Mouse (Mus musculus): ENCODE results near the gene Trpt1. TPM values are rescaled to one million over a fixed set of nuclear protein-coding genes. Genes with fewer than 3 reads are reported as not detected.

Gene Trpt1
- polyA plus RNA-seq, 1 experiment from 2014 or later: 9.0 TPM

GRCm38 (mm10) chr19:7029531-7029930, 33.6 kb downstream of the Trpt1 start:
- Histone ChIP-seq H3K27ac (ENCODE audit: low read depth) (no peak overlapping the region), H3K4me3 (ENCODE audit: low read depth, low read length) (no peak overlapping the region), H3K4me2 (no peak overlapping the region), H3K9me3 (ENCODE audit: low read depth, low read length) (no peaks in the 10 kb centered on the region), H3K27me3 (ENCODE audit: insufficient read depth, low read length) (no peaks in the 10 kb centered on the region), H3K4me1 (ENCODE audit: insufficient read depth) (no peaks in the 10 kb centered on the region), H3K9ac (no peak overlapping the region), H3K36me3 (ENCODE audit: insufficient read depth) (peaks cover 97% of the 10 kb centered on the region)
- TF ChIP-seq CTCF (IDR thresholded peaks at IDR 0.05; ENCODE audit: low read depth): no peak
- 95% methylated on average over 5 of the region's 5 CpGs for WGBS
- no peak for ATAC-seq (ENCODE audit: insufficient read depth)
- no peak for DNase-seq

DNA sequence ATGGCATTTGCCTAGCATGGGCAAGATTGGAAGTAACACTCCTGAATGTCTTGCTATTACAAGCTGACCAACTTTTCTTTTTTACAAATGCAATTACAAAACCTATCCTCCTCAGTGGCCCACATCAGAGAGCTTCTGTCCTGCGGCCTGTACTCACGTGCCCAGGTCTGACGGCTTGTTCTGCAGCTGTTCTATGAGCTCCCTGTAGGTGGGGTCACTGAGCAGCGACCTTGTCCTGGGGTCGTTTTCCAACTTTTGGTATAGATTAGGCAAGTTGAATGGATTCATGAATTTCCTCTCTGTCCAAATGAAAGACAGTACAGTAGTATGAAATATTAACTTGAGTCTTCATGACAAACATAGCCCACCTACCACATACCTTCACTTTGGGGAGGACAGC, 38.1 kb downstream of the Trpt1 start:
- Histone ChIP-seq H3K9me3 (ENCODE audit: low read depth, low read length) (no peaks in the 10 kb centered on the region), H3K4me3 (ENCODE audit: low read depth, low read length) (no peak overlapping the region), H3K4me1 (ENCODE audit: insufficient read depth) (peaks cover 18% of the 10 kb centered on the region), H3K27ac (ENCODE audit: low read depth) (no peak overlapping the region), H3K27me3 (ENCODE audit: insufficient read depth, low read length) (no peaks in the 10 kb centered on the region), H3K4me2 (no peak overlapping the region), H3K9ac (no peak overlapping the region), H3K36me3 (ENCODE audit: insufficient read depth) (peaks cover 75% of the 10 kb centered on the region)
- no peak for ATAC-seq (ENCODE audit: insufficient read depth)
- WGBS: 94% methylated on average over 5 of the region's 5 CpGs
- no peak for TF ChIP-seq CTCF (IDR thresholded peaks at IDR 0.05; ENCODE audit: low read depth)
- DNase-seq: no peak

GRCm38 (mm10) chr19:7039088-7039720, 43.3 kb downstream of the Trpt1 start:
- peak overlapping the region; percentile 87 for H3K4me2 ChIP-seq
- no peaks in the 10 kb centered on the region for H3K27me3 ChIP-seq (ENCODE audit: insufficient read depth, low read length)
- DNase-seq (peak; percentile 74), ATAC-seq (ENCODE audit: insufficient read depth) (peak; percentile 16)
- H3K4me1 ChIP-seq (ENCODE audit: insufficient read depth): peaks cover 21% of the 10 kb centered on the region
- H3K9ac ChIP-seq: peak overlapping the region; percentile 92
- H3K9me3 ChIP-seq (ENCODE audit: low read depth, low read length): no peaks in the 10 kb centered on the region
- WGBS: 1% methylated on average over 35 of the region's 35 CpGs
- peak overlapping the region; percentile 92 for H3K4me3 ChIP-seq (ENCODE audit: low read depth, low read length)
- H3K36me3 ChIP-seq (ENCODE audit: insufficient read depth): peaks cover 25% of the 10 kb centered on the region
- no peak for TF ChIP-seq CTCF (IDR thresholded peaks at IDR 0.05; ENCODE audit: low read depth)
- peak overlapping the region; percentile 89 for H3K27ac ChIP-seq (ENCODE audit: low read depth)

GRCm38 (mm10) chr19:7039841-7040636, 44.1 kb downstream of the Trpt1 start, which contains the start of gene Stip1:
Gene Stip1 (minus strand): TSS chr19:7039967.
- TF ChIP-seq CTCF (IDR thresholded peaks at IDR 0.05; ENCODE audit: low read depth): peak; percentile 58
- DNase-seq (peak; percentile 100), ATAC-seq (ENCODE audit: insufficient read depth) (peak; percentile 99)
- Histone ChIP-seq H3K9ac (peak within 1 kb of the TSS; percentile 92), H3K9me3 (ENCODE audit: low read depth, low read length) (no peaks in the 10 kb centered on the region), H3K27ac (ENCODE audit: low read depth) (peak within 1 kb of the TSS; percentile 94), H3K4me2 (peak within 1 kb of the TSS; percentile 87), H3K27me3 (ENCODE audit: insufficient read depth, low read length) (no peaks in the 10 kb centered on the region), H3K4me3 (ENCODE audit: low read depth, low read length) (peak within 1 kb of the TSS; percentile 92), H3K36me3 (ENCODE audit: insufficient read depth) (peaks cover 18% of the 10 kb centered on the region), H3K4me1 (ENCODE audit: insufficient read depth) (peaks cover 21% of the 10 kb centered on the region)
- under 1% methylated on average over 49 of the region's 49 CpGs for WGBS

GRCm38 (mm10) chr19:7040637-7041130, 44.8 kb downstream of the Trpt1 start:
- Histone ChIP-seq H3K4me3 (ENCODE audit: low read depth, low read length) (peak overlapping the region; percentile 55), H3K9me3 (ENCODE audit: low read depth, low read length) (no peaks in the 10 kb centered on the region), H3K4me2 (peak overlapping the region; percentile 84), H3K4me1 (ENCODE audit: insufficient read depth) (peaks cover 21% of the 10 kb centered on the region), H3K27ac (ENCODE audit: low read depth) (peak overlapping the region; percentile 94), H3K36me3 (ENCODE audit: insufficient read depth) (peaks cover 11% of the 10 kb centered on the region), H3K27me3 (ENCODE audit: insufficient read depth, low read length) (no peaks in the 10 kb centered on the region), H3K9ac (peak overlapping the region; percentile 75)
- ATAC-seq (ENCODE audit: insufficient read depth): no peak
- 15% methylated on average over 13 of the region's 13 CpGs for WGBS
- no peak for TF ChIP-seq CTCF (IDR thresholded peaks at IDR 0.05; ENCODE audit: low read depth)
- DNase-seq: no peak

DNA sequence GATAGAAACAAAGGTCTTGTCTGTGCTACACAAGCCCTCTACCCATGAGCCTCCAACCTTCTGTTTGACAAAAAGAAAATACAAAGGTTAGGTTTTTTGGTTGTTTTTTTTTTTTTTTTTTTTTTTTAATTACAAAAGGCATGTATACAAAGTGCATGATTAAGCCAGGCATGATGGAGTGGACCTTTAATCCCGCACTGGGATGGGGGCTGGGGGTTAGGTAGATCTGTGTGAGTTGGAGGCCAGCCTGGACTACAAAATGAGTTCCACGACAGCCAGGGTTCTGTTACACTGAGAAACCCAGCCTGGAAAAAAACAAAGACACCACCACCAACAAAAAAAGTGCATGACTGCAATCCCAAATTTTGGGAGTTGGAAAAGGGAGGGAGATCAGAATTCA, 45.2 kb downstream of the Trpt1 start:
- ATAC-seq (ENCODE audit: insufficient read depth) (no peak), DNase-seq (no peak)
- peak overlapping the region; percentile 55; the same call in 1 of the 2 replicates for H3K4me3 ChIP-seq (ENCODE audit: low read depth, low read length)
- no peaks in the 10 kb centered on the region for H3K9me3 ChIP-seq (ENCODE audit: low read depth, low read length)
- H3K4me2 ChIP-seq: peak overlapping the region; percentile 84
- WGBS: 92% methylated on average over 2 of the region's 2 CpGs
- peaks cover 10% of the 10 kb centered on the region for H3K36me3 ChIP-seq (ENCODE audit: insufficient read depth)
- no peak overlapping the region; the same call in 1 of the 2 replicates for H3K27ac ChIP-seq (ENCODE audit: low read depth)
- H3K9ac ChIP-seq: no peak overlapping the region
- TF ChIP-seq CTCF (IDR thresholded peaks at IDR 0.05; ENCODE audit: low read depth): no peak
- H3K27me3 ChIP-seq (ENCODE audit: insufficient read depth, low read length): no peaks in the 10 kb centered on the region
- H3K4me1 ChIP-seq (ENCODE audit: insufficient read depth): peaks cover 21% of the 10 kb centered on the region

DNA sequence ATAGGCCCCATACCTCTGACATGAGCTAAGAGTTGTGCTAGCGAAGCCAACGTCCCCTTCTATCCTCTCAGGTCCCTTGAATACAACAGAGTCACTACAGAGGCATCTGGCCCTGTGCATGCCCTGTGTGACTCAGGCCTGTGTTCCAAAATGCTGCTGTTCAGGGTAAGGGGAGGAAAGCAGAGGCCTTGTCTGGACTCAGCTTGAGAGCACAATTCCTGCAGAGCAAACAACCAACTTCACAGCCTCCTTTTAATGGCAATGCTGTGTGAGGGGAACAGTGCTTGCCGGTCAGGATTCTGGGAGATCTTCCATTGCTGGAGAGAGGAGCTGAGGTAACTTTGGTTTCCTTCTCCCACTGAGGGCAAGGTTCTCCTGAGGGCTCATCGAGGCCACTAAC, 48.3 kb downstream of the Trpt1 start:
- H3K9ac ChIP-seq: no peak overlapping the region
- DNase-seq: no peak
- H3K4me2 ChIP-seq: no peak overlapping the region
- 63% methylated on average over 4 of the region's 4 CpGs for WGBS
- H3K4me3 ChIP-seq (ENCODE audit: low read depth, low read length): no peak overlapping the region
- ATAC-seq (ENCODE audit: insufficient read depth): no peak
- no peaks in the 10 kb centered on the region for H3K36me3 ChIP-seq (ENCODE audit: insufficient read depth)
- H3K27ac ChIP-seq (ENCODE audit: low read depth): no peak overlapping the region
- no peaks in the 10 kb centered on the region for H3K27me3 ChIP-seq (ENCODE audit: insufficient read depth, low read length)
- peaks cover 3% of the 10 kb centered on the region; the same call in 1 of the 2 replicates for H3K4me1 ChIP-seq (ENCODE audit: insufficient read depth)
- H3K9me3 ChIP-seq (ENCODE audit: low read depth, low read length): no peaks in the 10 kb centered on the region
- no peak for TF ChIP-seq CTCF (IDR thresholded peaks at IDR 0.05; ENCODE audit: low read depth)
